Mouse (Mus musculus) pancreas, adult 10 weeks (tissue): Measurements from ENCODE around the gene Vmn1r131. TPM values are rescaled to one million over a fixed set of nuclear protein-coding genes. Genes with fewer than 3 reads are reported as not detected.

Source experiments
- polyA plus RNA-seq: library from polyadenylated mRNA; stranded (reverse); fragments of 350-450 nt; fragmentation: Illumina TruSeq; extraction: RNeasy Lipid Tissue Mini Kit (QIAGEN cat#74804); gene quantifications from one replicate; pipeline ENCODE4 v1.2.3, GENCODE M21; 2015; ENCODE audit warnings: low read depth, low replicate concordance; ENCODE audit not compliant: insufficient read depth

Gene Vmn1r131
- not detected for polyA plus RNA-seq

GRCm38 (mm10) chr7:21545990-21546389, at the start of gene Vmn1r131:
Vmn1r131 (minus strand) TSS chr7:21546090.

GRCm38 (mm10) chr7:21511480-21511879, 34.4 kb downstream of the Vmn1r131 start, which contains the start of gene Vmn1r130:
Vmn1r130 (plus strand) TSS chr7:21511780.

Other genes with a start within 250 kb of the Vmn1r131 start
- gene Vmn1r126, start 244.6 kb downstream of the Vmn1r131 start, polyA plus RNA-seq: not detected
- gene Vmn1r127, start 226.2 kb downstream of the Vmn1r131 start, polyA plus RNA-seq: not detected
- gene Vmn1r128, start 196.7 kb downstream of the Vmn1r131 start, polyA plus RNA-seq: not detected
- gene Vmn1r129, start 184.8 kb downstream of the Vmn1r131 start, polyA plus RNA-seq: not detected
- not detected for gene Gm6882, start 113.3 kb downstream of the Vmn1r131 start, polyA plus RNA-seq
- not detected for gene Vmn1r130, start 34.3 kb downstream of the Vmn1r131 start, polyA plus RNA-seq
- gene Vmn1r132, start 68.0 kb upstream of the Vmn1r131 start, polyA plus RNA-seq: not detected
- not detected for gene Gm4175, start 215.4 kb upstream of the Vmn1r131 start, polyA plus RNA-seq